Mouse (Mus musculus) ovary, postnatal 36 days (tissue): ENCODE results near the gene 2810459M11Rik.
A peak's percentile ranks its signal among the peaks of the same experiment; 100 is the strongest.
"Not testable (repeated sequence)": the region's sequence is repeated elsewhere in the genome, so short reads cannot be mapped to it uniquely, and the experiment has no call there.

Source experiments
- DNase-seq: peaks from one replicate; pipeline ENCODE4 v3.0.0; 2022; ENCODE audit warnings: low spot score, mixed read lengths

2810459M11Rik gene

DNA sequence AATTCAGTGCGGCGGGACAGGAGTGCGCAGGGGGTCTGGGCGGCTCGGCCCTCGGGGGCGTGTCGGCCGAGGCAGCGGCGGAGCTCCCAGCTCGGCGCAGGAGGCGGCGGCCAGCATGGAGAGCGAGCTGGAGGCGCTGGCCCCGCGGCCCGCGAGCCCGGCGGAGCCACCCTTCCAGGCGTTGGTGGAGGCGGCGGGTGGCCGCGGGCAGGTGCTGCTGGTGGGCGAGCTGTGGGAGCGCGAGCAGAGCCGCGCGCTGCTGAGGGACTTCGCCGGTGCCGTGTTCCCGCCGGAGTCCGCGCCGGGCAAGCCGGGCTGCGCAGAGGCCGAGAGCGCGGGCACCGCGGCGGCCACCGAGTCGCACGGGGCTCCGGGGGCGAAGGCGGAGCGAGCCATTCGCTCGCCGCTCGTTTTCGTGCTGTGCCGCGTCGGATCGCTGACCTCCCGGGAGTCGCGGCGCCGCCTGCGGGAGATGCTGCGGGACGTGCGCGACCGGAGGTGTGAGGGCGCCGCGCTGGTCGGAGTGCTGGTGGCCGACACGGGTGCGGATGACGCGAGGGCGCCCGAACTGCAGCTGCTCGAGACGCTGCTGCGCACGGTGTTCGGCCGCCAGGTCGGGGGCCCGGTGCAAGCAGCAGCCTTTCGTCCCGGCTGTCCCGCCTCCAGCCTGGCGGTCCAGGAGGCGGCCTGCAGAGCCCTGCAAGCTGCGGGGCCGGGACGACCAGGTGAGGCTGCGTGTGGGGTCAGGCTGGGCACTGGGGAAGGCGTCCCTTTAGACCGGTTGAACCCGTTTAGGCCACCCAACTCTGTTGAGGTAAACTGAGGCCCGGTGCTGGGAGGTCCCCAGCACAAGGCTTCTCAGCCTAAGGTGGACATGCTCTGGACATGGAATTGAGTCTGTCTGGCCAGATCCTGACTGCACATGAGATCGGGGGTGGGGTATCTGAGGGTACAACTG lies at the start of gene 2810459M11Rik:
Gene 2810459M11Rik (plus strand): TSS at position 16 of the 958 bp plus-strand sequence.
- DNase-seq, result peak; percentile 43

DNA sequence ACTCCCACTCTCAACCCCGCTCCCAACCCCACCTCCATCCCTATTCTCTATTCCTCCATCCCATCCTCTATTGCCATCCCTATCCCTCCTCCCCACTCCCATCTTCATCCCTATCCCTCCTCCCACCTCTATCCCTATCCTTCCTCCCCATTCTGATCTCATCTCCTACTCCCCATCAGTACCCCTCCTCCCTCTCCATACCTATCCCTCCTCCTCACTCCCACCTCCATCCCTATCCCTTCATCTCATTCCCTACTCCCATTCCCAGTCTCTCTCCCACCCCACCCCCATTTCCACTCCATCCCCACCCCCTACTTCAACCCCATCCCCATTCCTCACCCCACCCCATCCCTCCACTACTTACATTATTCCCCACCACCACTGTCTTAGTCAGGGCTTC lies 48.4 kb upstream of the 2810459M11Rik start:
- no peak for DNase-seq

DNA sequence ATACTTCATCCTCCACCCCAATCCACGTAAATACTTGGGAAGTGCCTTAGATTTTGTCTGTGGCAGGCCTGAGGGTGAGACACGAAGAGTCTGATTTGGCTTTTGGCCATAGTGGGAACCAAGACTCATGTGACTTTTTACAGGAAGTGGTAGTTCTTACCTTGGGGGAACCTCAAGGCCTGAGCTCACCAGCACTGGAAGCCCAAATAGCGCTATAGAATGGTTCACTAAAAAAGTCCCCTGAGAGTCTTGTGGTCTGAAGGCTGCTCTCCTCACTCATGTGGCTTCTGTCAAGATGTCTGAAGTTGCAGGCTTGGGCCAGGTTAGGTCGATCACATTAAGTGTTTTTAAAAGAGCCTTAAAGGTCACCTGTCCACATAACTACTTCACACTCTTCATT lies 47.7 kb upstream of the 2810459M11Rik start:
- DNase-seq, result no peak

DNA sequence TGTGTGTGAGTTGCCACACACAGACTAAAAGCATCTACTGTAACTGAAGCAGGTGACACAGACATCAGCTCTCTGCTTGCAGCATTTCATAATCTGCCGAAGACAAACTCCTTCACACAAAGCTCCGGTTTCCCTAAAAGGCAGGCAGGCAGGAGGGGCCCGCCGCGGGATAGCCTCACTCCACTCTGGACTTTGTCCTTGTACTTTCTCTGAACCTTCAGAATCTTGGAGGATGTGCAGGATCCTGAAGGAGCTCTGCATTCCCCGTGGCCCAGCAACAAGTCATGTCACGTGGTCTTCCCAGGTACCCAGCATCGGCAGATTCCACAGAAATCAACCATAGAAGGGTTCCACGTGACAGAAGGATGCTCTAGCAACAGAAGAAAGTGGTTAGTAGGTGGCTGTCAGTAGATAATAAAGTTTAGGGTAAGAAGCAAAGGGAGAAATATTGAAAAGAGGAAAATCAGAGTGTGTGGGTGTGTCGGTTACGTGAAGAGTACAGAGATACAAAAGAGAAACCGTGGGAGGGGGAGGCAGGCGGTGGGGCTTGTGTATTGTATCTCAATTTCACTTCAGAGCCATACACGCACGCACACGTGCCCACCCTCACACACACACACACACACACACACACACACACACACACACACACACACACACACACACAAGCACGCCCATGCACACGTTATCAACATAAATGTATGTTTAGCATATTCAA lies 45.7 kb upstream of the 2810459M11Rik start:
- DNase-seq, result no peak

DNA sequence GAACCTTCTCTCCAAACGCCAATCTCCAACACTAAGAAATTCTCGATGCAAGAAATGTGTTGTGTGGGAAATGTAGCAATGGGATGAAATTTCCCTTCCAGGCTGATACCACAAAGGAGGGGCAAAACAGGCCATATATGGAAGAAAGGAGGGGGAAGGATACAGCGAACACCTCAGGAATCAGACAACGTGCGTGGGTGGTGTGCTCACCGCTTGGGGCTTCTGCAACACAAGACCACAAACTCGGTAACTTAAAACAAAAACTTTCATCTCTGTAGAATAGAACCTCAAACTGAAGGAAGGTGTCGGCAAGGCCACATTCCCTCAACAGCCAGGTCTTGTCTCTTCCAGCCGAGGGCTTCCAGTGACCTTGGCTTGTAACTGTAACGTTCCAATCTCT lies 40.1 kb upstream of the 2810459M11Rik start:
- DNase-seq, result no peak

DNA sequence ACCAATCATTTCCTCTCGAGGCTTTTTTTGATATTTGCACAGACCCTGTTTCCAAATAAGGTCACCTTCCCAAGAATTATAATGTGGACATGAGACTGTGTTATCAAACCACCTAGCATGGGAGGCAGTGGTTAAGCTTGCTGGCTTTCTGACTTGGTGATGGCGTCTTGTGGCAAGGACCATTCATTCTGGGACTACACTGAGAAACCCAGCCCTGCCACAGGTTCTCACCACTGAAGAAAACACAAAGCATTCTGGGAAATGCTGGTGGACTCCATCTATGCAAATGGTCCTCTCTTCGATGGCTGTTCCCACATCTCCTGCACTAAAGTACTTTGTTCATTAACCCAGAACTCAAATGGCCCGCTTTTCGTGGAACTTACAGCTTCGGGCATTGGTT lies 39.6 kb upstream of the 2810459M11Rik start:
- no peak for DNase-seq

DNA sequence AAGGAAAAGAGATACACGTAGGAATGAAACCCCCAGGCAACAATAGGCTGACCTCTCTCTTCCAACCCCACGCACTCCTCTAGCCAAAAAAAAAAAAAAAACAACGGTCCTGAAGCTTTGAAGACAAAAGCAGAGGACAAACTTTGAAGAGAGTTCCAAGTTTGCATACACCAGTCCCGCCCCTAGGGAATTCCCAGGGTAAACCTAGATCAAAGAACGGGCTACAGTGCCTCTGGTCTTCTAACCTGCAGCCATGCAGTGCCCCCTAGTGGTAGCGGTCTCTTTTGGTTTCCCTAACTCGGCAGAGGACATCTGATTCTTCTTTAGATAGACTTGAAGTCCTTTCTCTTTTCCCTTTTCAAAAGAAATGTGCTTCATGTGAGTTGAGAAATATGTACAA lies 37.9 kb upstream of the 2810459M11Rik start:
- DNase-seq, result peak; percentile 80

DNA sequence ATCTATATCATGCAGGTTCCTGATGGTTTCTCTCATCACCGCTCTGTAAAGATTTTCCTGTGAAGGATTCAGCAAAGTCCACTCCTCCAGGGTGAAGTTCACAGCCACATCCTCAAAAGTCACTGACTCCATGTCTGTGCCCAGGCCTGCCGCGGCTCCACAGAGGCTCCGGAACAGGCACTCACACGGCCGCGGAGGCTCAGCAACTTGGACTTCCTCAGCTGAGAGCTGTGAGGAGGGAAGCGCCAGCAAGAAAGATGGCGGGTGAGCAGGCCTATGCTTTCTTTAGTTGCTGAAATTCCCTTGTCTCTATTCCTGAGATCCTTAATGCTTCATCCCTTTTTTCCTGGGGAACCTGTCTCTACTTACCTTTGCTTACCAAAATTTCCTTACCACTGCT lies 29.9 kb upstream of the 2810459M11Rik start:
- not testable (repeated sequence) for DNase-seq

DNA sequence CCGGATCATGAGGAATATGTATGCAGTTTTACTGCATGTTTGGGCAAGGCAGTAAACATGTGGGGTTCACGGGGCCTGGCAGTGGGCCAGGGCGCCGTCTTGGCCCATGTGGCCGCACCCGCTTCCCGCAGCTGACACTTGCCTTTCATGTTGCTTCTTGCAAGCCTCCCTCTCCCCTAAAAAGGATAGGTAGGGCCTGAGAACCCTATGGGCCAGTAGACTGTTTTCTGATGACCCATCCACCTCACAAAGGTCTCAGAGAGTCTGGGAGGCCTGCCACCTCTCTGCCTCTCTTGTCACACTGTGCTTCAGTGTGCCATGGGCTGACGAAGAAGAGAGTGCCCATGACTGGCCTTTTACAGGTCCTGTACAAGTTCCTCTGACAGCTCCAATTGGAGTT lies 29.1 kb upstream of the 2810459M11Rik start, which contains the start of gene Spata3:
Gene Spata3 (plus strand): TSS at position 301 of the 400 bp plus-strand sequence.
- DNase-seq, result no peak

DNA sequence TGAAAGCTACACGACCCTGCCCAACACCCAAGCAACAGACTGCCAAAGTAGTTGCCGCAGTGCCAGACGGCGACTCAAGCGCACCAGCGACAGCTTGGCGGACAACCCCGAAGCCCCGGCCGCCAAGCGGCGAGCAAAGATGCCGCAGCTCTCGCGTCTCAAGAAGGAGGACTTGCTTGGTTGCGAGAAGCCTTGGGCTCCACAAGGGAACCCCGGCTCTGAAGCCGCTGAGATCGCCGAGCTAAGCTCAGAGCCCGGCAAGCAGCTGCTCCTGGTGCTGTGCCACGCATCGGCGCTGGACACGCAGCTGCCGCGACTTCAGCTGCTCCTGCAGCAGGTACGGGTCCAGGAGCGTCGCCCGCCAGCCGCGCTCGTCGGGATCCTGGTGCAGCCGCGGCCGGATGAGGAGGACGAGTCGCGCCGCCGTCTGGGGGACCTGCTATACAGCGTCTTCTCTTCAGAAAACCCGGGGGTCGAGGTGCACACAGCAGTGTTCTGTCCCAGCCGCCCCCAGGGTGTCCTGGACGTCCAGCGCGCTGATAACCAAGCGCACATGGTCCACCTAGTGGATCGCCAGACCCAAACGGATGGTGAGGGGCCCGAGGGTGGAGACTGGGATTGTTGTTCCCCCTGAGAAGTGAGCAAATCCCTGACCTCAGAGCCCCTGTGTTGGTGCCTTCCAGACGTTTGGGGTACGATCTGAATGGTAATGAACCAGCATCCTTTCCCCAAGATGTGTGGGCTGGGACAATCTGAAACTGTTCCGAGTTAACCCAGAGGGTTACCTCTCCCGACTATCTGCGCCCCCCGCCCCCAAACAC lies 27.2 kb upstream of the 2810459M11Rik start:
- peak; percentile 47 for DNase-seq

DNA sequence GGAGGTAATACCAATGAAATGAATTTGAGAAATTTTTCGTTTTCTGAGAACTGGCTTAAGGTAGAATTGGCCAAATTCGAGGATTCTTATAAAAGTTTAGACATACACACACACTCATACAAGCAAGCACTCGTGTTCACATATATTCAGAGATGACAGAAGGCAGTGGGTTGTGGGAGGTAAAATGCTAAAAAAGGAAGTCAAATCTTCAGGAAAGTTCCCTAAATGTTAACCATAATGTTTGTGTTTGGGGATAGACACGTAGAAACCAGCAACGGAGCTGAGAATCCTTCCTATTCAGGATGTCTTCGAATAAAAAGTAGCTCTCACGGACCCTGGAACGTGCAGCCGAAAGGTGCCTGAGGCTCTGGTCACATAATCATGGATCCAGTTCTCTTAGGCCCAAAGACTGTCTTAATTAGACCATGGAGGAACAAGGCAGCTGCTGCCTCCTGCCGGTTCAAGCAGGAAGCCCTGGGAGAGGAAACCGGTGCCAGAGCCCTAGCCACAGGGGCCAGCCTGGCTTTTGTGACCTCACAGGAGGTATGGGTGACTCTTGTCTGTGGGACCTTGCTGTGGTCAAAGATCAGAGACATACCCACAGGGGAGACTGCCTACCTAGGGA lies 24.2 kb upstream of the 2810459M11Rik start:
- no peak for DNase-seq

DNA sequence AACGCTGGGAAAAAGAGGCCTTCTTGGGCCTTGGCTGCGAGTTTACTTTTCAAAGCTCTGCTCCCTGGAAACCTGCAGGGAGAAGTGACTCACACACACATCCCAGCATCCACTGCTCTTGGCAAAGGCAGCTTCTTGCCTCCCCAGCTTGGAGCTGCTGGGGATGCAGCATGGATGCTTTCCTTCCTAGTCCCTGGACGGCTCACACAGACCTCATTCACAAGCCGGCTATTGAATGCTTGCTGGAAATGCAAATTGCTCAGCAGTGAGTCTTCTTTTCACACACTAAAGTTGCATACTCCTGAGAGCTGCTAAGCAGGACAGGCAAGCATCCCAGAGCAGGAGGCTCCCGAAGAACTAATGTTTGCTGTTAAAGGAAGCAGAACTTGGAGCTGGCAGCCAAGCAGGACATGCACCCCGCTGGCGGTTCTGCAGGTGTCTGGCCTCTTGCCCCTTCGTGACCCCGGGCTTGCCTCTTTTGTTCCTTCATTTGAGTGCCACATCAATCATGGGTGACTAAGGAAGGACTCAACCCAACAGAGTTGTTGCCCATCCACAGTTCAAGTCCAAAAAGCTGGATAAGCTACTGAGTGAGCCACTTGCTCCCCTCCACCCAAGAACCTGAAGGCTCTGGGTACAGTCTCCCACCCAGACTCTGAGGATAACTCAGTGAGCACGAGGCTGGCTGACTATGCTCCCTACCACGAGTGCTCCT lies 13.2 kb upstream of the 2810459M11Rik start:
- no peak for DNase-seq

DNA sequence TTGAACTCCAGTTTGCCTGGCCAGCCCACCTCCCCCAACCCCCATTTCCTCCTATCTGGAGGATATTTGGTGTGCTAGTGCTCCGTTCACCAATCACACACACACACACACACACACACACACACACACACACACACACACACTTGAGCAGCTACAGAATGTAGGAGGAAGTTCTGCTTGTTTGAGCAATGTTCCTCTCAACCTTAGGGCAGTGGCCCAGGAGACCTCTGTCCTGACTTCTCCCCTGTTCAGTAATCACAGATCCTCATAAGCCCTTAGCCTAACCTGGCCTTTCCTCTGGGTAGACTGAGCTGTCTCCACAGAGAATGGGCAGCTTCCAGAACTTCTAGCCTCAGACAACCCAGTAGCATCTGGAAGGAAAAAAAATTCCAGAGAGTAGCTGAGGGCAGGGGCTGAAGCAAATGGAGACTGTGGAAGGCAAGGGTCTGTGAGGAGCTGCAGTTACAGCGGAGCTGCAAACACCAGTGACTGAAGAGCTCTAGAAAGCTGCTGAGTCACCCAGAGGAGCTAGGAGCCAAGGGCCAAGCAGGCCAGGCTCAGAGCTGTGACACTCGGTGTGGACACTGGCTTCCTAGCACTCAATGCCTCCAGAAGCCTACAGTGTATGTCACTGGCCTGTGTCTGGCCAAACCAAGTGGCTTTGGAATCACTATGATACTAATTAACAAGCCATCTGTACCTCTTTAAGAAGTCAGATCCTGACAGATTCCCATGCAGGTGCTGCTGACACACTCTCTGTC lies 7.3 kb upstream of the 2810459M11Rik start:
- DNase-seq, result no peak

DNA sequence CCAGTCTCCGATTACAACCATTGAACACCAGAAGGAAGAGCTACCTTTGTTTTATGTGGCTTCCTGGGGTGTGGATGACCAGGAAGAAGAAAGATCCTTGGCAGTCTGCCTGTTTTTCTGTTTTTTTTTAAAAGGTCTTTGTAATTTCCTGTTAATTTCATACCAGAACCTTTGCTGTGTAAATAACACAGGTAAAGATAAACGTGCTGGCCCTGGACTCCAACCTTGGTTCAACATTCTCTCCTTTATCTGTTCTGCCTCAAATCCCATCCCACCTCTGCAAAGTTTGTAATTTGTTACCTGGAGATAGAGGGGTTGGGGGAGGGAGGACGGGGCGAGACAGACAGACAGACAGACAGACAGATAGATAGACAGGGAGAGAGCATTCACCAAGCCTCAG lies 5.5 kb upstream of the 2810459M11Rik start:
- no peak for DNase-seq

DNA sequence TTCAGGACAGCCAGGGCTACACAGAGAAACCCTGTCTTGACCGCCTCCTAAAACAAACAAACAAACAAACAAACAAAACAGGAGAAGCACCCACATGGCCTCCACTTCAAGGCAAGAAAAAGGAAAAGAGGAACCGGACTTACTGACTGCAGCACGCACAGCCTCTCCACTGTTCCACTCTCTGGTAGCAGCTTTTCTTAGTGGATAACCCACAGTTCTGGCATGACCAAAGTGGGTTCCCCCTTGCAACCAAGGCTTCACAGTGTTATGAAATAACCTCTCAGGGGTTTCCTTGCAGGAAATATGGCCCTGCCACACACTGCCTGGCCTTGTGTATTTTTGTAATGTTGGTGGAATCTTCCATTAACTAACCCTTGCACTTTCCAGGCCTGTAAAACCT lies 4.8 kb upstream of the 2810459M11Rik start:
- no peak for DNase-seq

DNA sequence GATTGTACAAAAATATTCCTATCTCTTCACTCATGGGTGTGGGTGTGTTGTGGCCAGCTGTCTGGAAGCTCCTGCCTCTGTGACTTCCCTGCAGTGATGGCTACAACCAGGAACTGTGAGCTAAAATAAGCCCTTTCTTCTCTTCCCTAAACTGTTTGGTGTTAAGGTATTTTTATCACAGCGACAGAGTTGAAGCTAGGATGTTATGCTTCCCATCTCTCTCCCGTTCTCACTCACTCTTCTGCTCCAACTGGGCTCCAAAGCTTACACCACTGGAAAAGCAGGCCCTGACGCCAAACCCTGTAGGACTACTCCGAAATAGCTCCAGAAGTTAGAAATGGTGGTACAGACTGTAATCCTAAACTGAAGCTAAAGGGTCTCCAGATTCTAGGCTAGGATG lies 607 bp upstream of the 2810459M11Rik start:
- no peak for DNase-seq

DNA sequence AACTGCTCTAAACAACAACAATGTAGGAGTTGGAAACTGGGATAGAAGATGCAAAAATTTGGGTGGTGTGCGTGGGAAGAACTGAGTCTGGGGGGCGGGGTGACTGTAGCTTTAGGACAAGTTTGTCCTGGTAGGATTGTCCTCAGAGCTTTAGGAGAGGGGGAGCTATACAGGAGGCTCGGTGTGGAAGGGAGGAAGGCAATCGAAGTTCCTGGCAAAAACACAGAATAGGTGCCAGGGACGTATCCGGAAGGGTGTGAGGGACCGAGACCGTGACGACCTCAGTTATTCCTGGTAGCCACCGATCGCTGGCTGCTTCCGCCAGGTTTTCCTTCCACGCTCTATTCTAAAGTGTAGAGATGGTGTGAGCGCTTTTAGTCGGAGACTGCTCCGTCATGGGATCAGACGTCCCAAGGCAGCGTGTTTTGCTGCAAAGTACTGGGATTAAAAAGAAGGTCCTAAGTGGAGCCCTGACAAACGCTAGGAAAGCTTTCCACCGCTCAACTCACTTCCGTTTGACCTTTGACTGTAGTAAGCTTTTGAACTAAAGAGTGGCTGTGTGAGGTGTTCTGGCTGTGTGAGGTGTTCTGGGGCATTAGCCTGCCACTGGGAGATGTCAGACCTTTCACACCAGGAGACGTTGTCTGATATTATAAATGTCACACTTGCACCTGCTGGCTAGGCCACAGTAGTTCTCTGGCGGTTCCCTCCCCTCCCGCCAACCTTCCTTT lies 1.3 kb downstream of the 2810459M11Rik start:
- DNase-seq, result no peak

DNA sequence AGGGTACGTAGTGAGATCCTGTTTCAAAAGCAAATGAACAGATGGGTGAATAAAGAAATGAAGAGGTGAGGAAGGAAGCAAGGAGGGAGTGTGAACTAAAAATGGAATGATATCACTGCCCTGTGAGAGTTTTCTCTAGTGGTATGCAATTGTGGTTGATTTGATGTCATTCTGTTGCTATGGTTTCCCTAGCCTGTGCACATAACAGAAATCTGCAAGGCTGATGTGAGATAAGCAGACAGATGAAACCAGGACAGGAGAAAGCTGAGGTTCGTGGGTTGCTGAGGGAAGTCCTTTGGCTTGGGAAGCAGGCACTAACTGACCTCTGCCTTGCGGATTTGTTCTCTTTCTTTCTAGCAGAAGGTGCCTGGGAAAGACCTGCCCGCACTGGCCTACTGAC lies 2.6 kb downstream of the 2810459M11Rik start:
- DNase-seq, result no peak

DNA sequence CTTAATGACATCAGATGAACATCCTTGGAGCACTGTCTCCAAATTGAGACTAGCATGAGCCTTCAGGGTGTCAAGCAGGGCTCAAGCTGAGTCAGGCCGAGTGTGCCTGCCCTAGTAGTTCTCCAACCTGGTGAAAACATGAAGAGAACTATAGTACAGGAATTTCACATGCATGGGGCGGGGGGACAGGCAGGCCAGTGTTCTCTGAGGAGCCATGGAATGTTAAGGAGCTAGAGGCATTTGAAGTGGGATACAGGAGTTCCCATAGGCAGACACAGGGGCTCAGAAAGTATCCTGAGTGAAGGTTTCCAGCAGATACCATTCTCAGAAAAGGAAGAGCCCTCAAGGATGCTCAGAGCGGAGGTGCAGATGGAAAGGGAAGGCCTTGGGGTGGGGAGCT lies 3.1 kb downstream of the 2810459M11Rik start:
- DNase-seq, result no peak
